Mouse (Mus musculus) right cerebral cortex, adult 2 months (tissue): ENCODE results near the gene Clpsl2.

Experiments
- DNase-seq, 2 experiments: peaks; one replicate each; pipeline ENCODE4 v3.0.0; 2021 to 2022; ENCODE audit warnings: low spot score in 2 of 2

The Clpsl2 gene

GRCm38 (mm10) chr17:28549111-28549510, at the start of gene Clpsl2:
Gene Clpsl2 (plus strand): TSS chr17:28549411.
- no peak for DNase-seq

GRCm38 (mm10) chr17:28500465-28500864, 48.7 kb upstream of the Clpsl2 start:
- no peak for DNase-seq

GRCm38 (mm10) chr17:28502196-28502821, 46.9 kb upstream of the Clpsl2 start:
- DNase-seq: no peak

GRCm38 (mm10) chr17:28504182-28504581, 45.0 kb upstream of the Clpsl2 start:
- DNase-seq: no peak

GRCm38 (mm10) chr17:28505591-28505990, 43.6 kb upstream of the Clpsl2 start:
- DNase-seq: no peak

- no peak for DNase-seq
Measured at GRCm38 (mm10) chr17:28506895-28507294, 42.3 kb upstream of the Clpsl2 start.

GRCm38 (mm10) chr17:28507496-28507895, 41.7 kb upstream of the Clpsl2 start:
- no peak for DNase-seq

- DNase-seq: no peak
Measured at GRCm38 (mm10) chr17:28510445-28511342, 38.5 kb upstream of the Clpsl2 start.

- no peak for DNase-seq
Measured at GRCm38 (mm10) chr17:28511616-28512541, 37.3 kb upstream of the Clpsl2 start.

- DNase-seq: no peak
Measured at GRCm38 (mm10) chr17:28512696-28513095, 36.5 kb upstream of the Clpsl2 start.

GRCm38 (mm10) chr17:28513337-28513736, 35.9 kb upstream of the Clpsl2 start:
- no peak for DNase-seq

GRCm38 (mm10) chr17:28513844-28514243, 35.4 kb upstream of the Clpsl2 start:
- no peak for DNase-seq

GRCm38 (mm10) chr17:28514555-28514954, 34.7 kb upstream of the Clpsl2 start:
- no peak for DNase-seq

GRCm38 (mm10) chr17:28515431-28516341, 33.5 kb upstream of the Clpsl2 start:
- no peak for DNase-seq

- no peak for DNase-seq
Measured at GRCm38 (mm10) chr17:28516881-28517280, 32.3 kb upstream of the Clpsl2 start.

- DNase-seq: peak in 1 of 2 experiments; percentile 56
Measured at GRCm38 (mm10) chr17:28517441-28517955, 31.7 kb upstream of the Clpsl2 start, which contains the start of gene Fkbp5. Gene Fkbp5 (minus strand): TSS chr17:28517527.

GRCm38 (mm10) chr17:28517956-28518614, 31.1 kb upstream of the Clpsl2 start:
- peak; percentile 87 to 88 for DNase-seq

GRCm38 (mm10) chr17:28518615-28519071, 30.6 kb upstream of the Clpsl2 start:
- DNase-seq: no peak

- no peak for DNase-seq
Measured at GRCm38 (mm10) chr17:28519827-28520226, 29.4 kb upstream of the Clpsl2 start.

GRCm38 (mm10) chr17:28520561-28520960, 28.6 kb upstream of the Clpsl2 start:
- no peak for DNase-seq
